28 mouse cellular contexts compared by ENCODE assay signal in the genomic region with DNA sequence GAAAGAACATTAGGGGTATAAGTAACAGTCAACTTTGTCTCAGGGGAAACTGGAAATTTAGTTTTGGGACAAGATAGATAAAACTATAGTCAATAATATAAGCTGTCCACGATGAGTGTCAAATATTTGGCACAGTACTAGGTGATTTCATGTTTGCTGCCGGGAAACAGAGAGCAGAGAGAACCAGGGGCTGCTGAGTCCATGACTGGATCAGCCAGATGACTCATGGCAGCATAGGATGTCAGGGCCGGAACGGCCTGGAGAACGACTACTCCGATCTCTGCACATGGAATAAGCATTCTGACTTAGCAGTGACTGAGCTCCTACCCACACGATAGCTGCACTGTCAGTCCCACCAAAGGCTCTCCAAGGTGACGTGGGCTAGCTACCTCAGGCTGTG.
DNase-seq lines count a peak whose midpoint lies in the region; ATAC-seq and TF ChIP-seq lines count a peak whose summit lies in the region.
"Had no signal": no experiment of that assay in that cellular context is flagged by ENCODE, and none has a peak within 500 bp of the region (broad histone marks: within the 10 kb centered on the region; RNA-seq: fewer than 3 reads in every experiment).

No protein-coding gene starts in this region.

- H3K4me1 ChIP-seq in lung, embryonic 14.5 days (ENCODE audit: insufficient read depth), result no peaks in the 10 kb centered on the region; the same call in 1 of the 2 replicates
- H3K4me1 ChIP-seq: embryonic facial prominence, embryonic 15.5 days had no signal

- H3K4me3 ChIP-seq in lung, embryonic 14.5 days (ENCODE audit: low read depth, low read length), result no peak overlapping the region
- H3K4me3 ChIP-seq: embryonic facial prominence, embryonic 10.5 days; embryonic facial prominence, embryonic 15.5 days; forebrain, embryonic 13.5 days; hindbrain, embryonic 10.5 days; hindbrain, embryonic 15.5 days; kidney, embryonic 15.5 days; layer of hippocampus, adult 2 months; left cerebral cortex, adult 2 months; limb, embryonic 13.5 days; neural tube, embryonic 12.5 days had no signal

- no peaks in the 10 kb centered on the region for H3K27me3 ChIP-seq in lung, embryonic 14.5 days (ENCODE audit: insufficient read depth, low read length)
- H3K27me3 ChIP-seq: embryonic facial prominence, embryonic 15.5 days; forebrain, embryonic 13.5 days; hindbrain, embryonic 15.5 days; kidney, embryonic 15.5 days; limb, embryonic 13.5 days; neural tube, embryonic 12.5 days had no signal

- H3K36me3 ChIP-seq in lung, embryonic 14.5 days (ENCODE audit: insufficient read depth), result no peaks in the 10 kb centered on the region
- H3K36me3 ChIP-seq: embryonic facial prominence, embryonic 10.5 days; embryonic facial prominence, embryonic 15.5 days; hindbrain, embryonic 10.5 days; hindbrain, embryonic 15.5 days; kidney, embryonic 15.5 days; limb, embryonic 13.5 days; neural tube, embryonic 12.5 days had no signal

- H3K4me2 ChIP-seq in lung, embryonic 14.5 days, result no peak overlapping the region
- H3K4me2 ChIP-seq: embryonic facial prominence, embryonic 15.5 days; forebrain, embryonic 13.5 days; hindbrain, embryonic 15.5 days; kidney, embryonic 15.5 days; limb, embryonic 13.5 days; liver, embryonic 11.5 days; midbrain, embryonic 11.5 days; neural tube, embryonic 12.5 days had no signal

- no peak overlapping the region for H3K27ac ChIP-seq in lung, embryonic 14.5 days (ENCODE audit: low read depth)
- H3K27ac ChIP-seq: embryonic facial prominence, embryonic 10.5 days; embryonic facial prominence, embryonic 15.5 days; forebrain, embryonic 13.5 days; hindbrain, embryonic 10.5 days; hindbrain, embryonic 15.5 days; kidney, embryonic 15.5 days; layer of hippocampus, adult 2 months; left cerebral cortex, adult 2 months; limb, embryonic 13.5 days; neural tube, embryonic 12.5 days had no signal

- ATAC-seq in lung, embryonic 14.5 days (ENCODE audit: insufficient read depth), result peak; percentile 52; the same call in 1 of the 2 replicates
- ATAC-seq: forebrain, embryonic 13.5 days; inflammation-experienced regulatory T-cells, adult 6 months; midbrain, embryonic 16.5 days had no signal

- no peak overlapping the region for H3K9ac ChIP-seq in lung, embryonic 14.5 days
- H3K9ac ChIP-seq: embryonic facial prominence, embryonic 15.5 days; forebrain, embryonic 13.5 days; hindbrain, embryonic 15.5 days; kidney, embryonic 15.5 days; limb, embryonic 13.5 days; neural tube, embryonic 12.5 days had no signal

- H3K9me3 ChIP-seq in lung, embryonic 14.5 days (ENCODE audit: low read depth, low read length), result no peaks in the 10 kb centered on the region
- H3K9me3 ChIP-seq: embryonic facial prominence, embryonic 10.5 days; embryonic facial prominence, embryonic 15.5 days; forebrain, embryonic 13.5 days; hindbrain, embryonic 10.5 days; hindbrain, embryonic 15.5 days; kidney, embryonic 15.5 days; limb, embryonic 13.5 days; neural tube, embryonic 12.5 days had no signal

- no peak for TF ChIP-seq CTCF in lung, embryonic 14.5 days (IDR thresholded peaks at IDR 0.05; ENCODE audit: low read depth)

- WGBS in lung, embryonic 14.5 days, result 54% methylated on average over 8 of the region's 8 CpGs

- DNase-seq in lung, embryonic 14.5 days, result peak; percentile 58
- DNase-seq in lung, postnatal 14 days, result no peak
- peak; percentile 31 for DNase-seq in testis, postnatal 10 days (ENCODE audit: low spot score)
- no peak for DNase-seq in testis, postnatal 14 days (ENCODE audit: low spot score)
- peak; percentile 63 for DNase-seq in adrenal gland, postnatal 14 days
- no peak for DNase-seq in heart, adult 9 months (ENCODE audit: low spot score in 2 of 2)
- DNase-seq in cerebellum, adult 8-10 months, result no peak
- DNase-seq: cerebellum, adult 2 months; cerebellum, postnatal 25 days; gastrocnemius, postnatal 10 days; heart, postnatal 14 days; kidney, adult 18-20 months; kidney, postnatal 36 days; right cerebral cortex, postnatal 4 days had no signal

Comparison
In these comparisons a context has a peak if more than half of its experiments do, and no peak if none do; other contexts are left out.
1. DNase-seq: peak in lung, embryonic 14.5 days (single experiment), testis, postnatal 10 days (single experiment) and adrenal gland, postnatal 14 days (single experiment); none in lung, postnatal 14 days (single experiment), testis, postnatal 14 days (single experiment), heart, adult 9 months (0 of 2) and cerebellum, adult 8-10 months (single experiment).